Mouse (Mus musculus) neural tube, embryonic 11.5 days (tissue): ENCODE measurements around the gene Col5a1. TPM values are rescaled to one million over a fixed set of nuclear protein-coding genes. Genes with fewer than 3 reads are reported as not detected.
A peak's percentile ranks its signal among the peaks of the same experiment; 100 is the strongest.

Experiments used
- ATAC-seq: fragments of 200-750 bp; cut with Nextera tagmentation; 2 replicates; pipeline ENCODE4 v1.8.0; 2017; ENCODE audit warnings: moderate number of reproducible peaks, mild to moderate bottlenecking, moderate TSS enrichment, moderate library complexity; ENCODE audit not compliant: insufficient read depth, low FRiP score, low TSS enrichment
- DNase-seq: peaks from one replicate; pipeline ENCODE4 v3.0.0-alpha.2; 2015; ENCODE audit warnings: low spot score
- H3K27ac ChIP-seq: fragments of 300-500 bp; sonication (generic); 2 replicates; pipeline ENCODE4 v1.5.1; 2014; ENCODE audit warnings: low read depth, mild to moderate bottlenecking, low read length
- H3K27me3 ChIP-seq: fragments of 300-500 bp; sonication (generic); 2 replicates; pipeline ENCODE4 v1.6.1; 2014; ENCODE audit warnings: mild to moderate bottlenecking, low read length, mixed read lengths; ENCODE audit not compliant: control insufficient read depth, insufficient read depth
- H3K36me3 ChIP-seq: fragments of 300-500 bp; sonication (generic); 2 replicates; pipeline ENCODE4 v1.6.1; 2014; ENCODE audit warnings: mild to moderate bottlenecking, low read length, moderate library complexity, mixed read lengths; ENCODE audit not compliant: control insufficient read depth, insufficient read depth
- H3K4me1 ChIP-seq: fragments of 300-500 bp; sonication (generic); 2 replicates; pipeline ENCODE4 v1.6.1; 2014; ENCODE audit warnings: low read length, mixed read lengths; ENCODE audit not compliant: control insufficient read depth, insufficient read depth
- H3K4me2 ChIP-seq: fragments of 300-500 bp; sonication (generic); 2 replicates; pipeline ENCODE4 v1.6.1; 2014; ENCODE audit warnings: low read depth, mild to moderate bottlenecking, moderate library complexity
- H3K4me3 ChIP-seq: fragments of 300-500 bp; sonication (generic); 2 replicates; pipeline ENCODE4 v1.5.1; 2014; ENCODE audit warnings: low read depth, low read length
- H3K9ac ChIP-seq: fragments of 300-500 bp; sonication (generic); 2 replicates; pipeline ENCODE4 v1.6.1; 2014; ENCODE audit warnings: mild to moderate bottlenecking, low read length
- H3K9me3 ChIP-seq: fragments of 300-500 bp; sonication (generic); 2 replicates; pipeline ENCODE4 v1.6.1; 2016; ENCODE audit warnings: low read length; ENCODE audit not compliant: control insufficient read depth
- WGBS: fragments of 180-500 bp; shearing (Covaris S2); extraction: QIAGEN DNeasy Blood & Tissue Kit; methylation state at CpG from one replicate; pipeline ENCODE4 v1.1.7; 2014; 5-methylcytosine and 5-hydroxymethylcytosine counted together
- polyA plus RNA-seq: library from polyadenylated mRNA; unstranded; fragments of >200 nt; fragmentation: Nextera tagmentation; extraction: Ambion mirVana; gene quantifications from 2 replicates; pipeline ENCODE4 v1.2.1, GENCODE M21; 2014

Col5a1 gene
- polyA plus RNA-seq, 1 experiment from 2014 or later, result 28.1 TPM

- no peaks in the 10 kb centered on the region for H3K36me3 ChIP-seq
- H3K4me1 ChIP-seq, result peaks cover 3% of the 10 kb centered on the region; the same call in 1 of the 2 replicates
- H3K27ac ChIP-seq, result no peak overlapping the region
- no peak overlapping the region for H3K4me2 ChIP-seq
- H3K9ac ChIP-seq, result no peak overlapping the region
- no peaks in the 10 kb centered on the region for H3K9me3 ChIP-seq
- no peak overlapping the region for H3K4me3 ChIP-seq
- ATAC-seq (no peak), DNase-seq (no peak)
- 85% methylated on average over 6 of the region's 6 CpGs for WGBS
- H3K27me3 ChIP-seq, result no peaks in the 10 kb centered on the region
These were observed 73.0 kb downstream of the Col5a1 start for GRCm38 (mm10) chr2:27959275-27959674.

DNA sequence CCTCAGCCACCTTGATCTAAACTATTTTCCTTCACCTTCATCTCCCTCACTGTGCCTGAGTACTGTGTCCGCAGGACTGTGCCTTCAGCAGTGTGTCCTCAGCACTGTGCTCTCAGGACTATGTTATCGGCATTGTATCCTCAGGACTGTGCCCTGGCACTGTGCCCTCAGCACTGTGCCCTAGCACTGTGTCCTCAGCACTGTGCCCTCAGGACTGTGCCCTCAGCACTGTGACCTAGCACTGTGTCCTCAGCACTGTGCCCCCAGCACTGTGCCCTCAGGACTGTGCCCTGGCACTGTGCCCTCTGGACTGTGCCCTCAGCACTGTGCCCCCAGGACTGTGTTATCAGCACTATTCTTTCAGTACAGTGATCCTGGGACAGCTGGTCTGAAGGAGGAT, 75.0 kb downstream of the Col5a1 start:
- H3K27ac ChIP-seq, result no peak overlapping the region
- H3K4me1 ChIP-seq, result peaks cover 3% of the 10 kb centered on the region; the same call in 1 of the 2 replicates
- ATAC-seq (no peak), DNase-seq (no peak)
- no peaks in the 10 kb centered on the region for H3K27me3 ChIP-seq
- H3K4me3 ChIP-seq, result no peak overlapping the region
- no peak overlapping the region for H3K4me2 ChIP-seq
- WGBS, result 97% methylated on average over 2 of the region's 2 CpGs
- H3K9me3 ChIP-seq, result no peaks in the 10 kb centered on the region
- no peaks in the 10 kb centered on the region for H3K36me3 ChIP-seq
- H3K9ac ChIP-seq, result no peak overlapping the region

GRCm38 (mm10) chr2:27962406-27962805, 76.2 kb downstream of the Col5a1 start:
- WGBS, result 91% methylated on average over 3 of the region's 3 CpGs
- ATAC-seq (no peak), DNase-seq (no peak)
- H3K9ac ChIP-seq, result no peak overlapping the region
- H3K36me3 ChIP-seq, result no peaks in the 10 kb centered on the region
- no peak overlapping the region for H3K4me3 ChIP-seq
- no peaks in the 10 kb centered on the region for H3K9me3 ChIP-seq
- H3K27ac ChIP-seq, result no peak overlapping the region
- H3K4me2 ChIP-seq, result no peak overlapping the region
- H3K27me3 ChIP-seq, result no peaks in the 10 kb centered on the region
- no peaks in the 10 kb centered on the region for H3K4me1 ChIP-seq

DNA sequence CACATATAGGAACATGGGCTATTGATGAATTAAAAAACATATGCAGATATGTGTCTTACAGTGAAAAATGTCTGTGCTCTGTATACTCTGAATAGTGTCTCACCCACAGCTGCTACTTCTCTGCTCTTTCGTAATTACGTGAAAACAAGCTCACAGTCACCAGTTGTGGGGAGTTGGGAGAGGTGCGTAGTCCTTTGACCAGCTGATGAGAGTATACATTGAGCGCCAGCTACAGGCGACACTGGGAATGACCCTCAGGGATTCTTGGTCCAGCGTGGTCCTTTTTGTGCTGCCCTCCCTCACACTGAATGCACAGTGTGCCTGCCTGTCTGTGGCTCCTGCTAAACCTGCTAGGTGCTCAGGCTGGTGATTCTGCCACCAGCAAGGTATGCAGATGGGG, 82.9 kb downstream of the Col5a1 start:
- Histone ChIP-seq H3K36me3 (no peaks in the 10 kb centered on the region), H3K9me3 (no peaks in the 10 kb centered on the region), H3K4me2 (no peak overlapping the region), H3K27ac (no peak overlapping the region), H3K4me3 (no peak overlapping the region), H3K27me3 (no peaks in the 10 kb centered on the region), H3K4me1 (no peaks in the 10 kb centered on the region), H3K9ac (no peak overlapping the region)
- DNase-seq (peak; percentile 36), ATAC-seq (no peak)
- WGBS, result 19% methylated on average over 6 of the region's 6 CpGs

GRCm38 (mm10) chr2:27973840-27974239, 87.6 kb downstream of the Col5a1 start:
- H3K27me3 ChIP-seq, result no peaks in the 10 kb centered on the region

DNA sequence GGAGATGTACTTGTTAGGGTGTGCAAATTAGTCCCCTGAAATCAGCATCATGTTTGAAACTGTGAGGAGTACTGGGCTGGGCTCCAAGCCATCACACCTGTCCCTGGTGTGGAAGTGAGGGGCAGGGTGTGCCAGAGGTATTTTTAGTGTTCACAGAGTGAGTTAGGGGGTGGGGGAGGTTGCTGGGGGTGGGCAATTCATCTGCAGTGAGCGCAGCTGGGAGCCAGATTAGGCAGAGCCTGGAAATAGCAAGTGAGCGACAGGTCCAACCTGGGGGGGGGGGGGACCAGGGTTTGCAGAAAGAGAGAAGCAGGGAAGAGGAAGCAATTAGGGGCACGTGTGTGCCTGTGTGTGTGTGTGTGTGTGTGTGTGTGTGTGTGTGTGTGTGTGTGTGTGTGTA, 89.6 kb downstream of the Col5a1 start:
- no peaks in the 10 kb centered on the region for H3K36me3 ChIP-seq
- H3K4me1 ChIP-seq, result no peaks in the 10 kb centered on the region
- no peak for ATAC-seq
- no peak overlapping the region for H3K9ac ChIP-seq
- H3K9me3 ChIP-seq, result no peaks in the 10 kb centered on the region; the same call in 1 of the 2 replicates
- DNase-seq, result no peak
- no peak overlapping the region for H3K4me2 ChIP-seq
- WGBS, result 39% methylated on average over 2 of the region's 3 CpGs
- no peaks in the 10 kb centered on the region for H3K27me3 ChIP-seq
- no peak overlapping the region for H3K4me3 ChIP-seq
- H3K27ac ChIP-seq, result no peak overlapping the region

More at GRCm38 (mm10) chr2:27973840-27974239, 87.6 kb downstream of the Col5a1 start:
- no peaks in the 10 kb centered on the region for H3K4me1 ChIP-seq
- no peak overlapping the region for H3K9ac ChIP-seq
- DNase-seq, result peak; percentile 69
- no peaks in the 10 kb centered on the region for H3K36me3 ChIP-seq
- no peaks in the 10 kb centered on the region; the same call in 1 of the 2 replicates for H3K9me3 ChIP-seq
- H3K27ac ChIP-seq, result no peak overlapping the region
- no peak overlapping the region for H3K4me3 ChIP-seq
- H3K4me2 ChIP-seq, result no peak overlapping the region
- no peak for ATAC-seq
- 53% methylated on average over 3 of the region's 3 CpGs for WGBS

DNA sequence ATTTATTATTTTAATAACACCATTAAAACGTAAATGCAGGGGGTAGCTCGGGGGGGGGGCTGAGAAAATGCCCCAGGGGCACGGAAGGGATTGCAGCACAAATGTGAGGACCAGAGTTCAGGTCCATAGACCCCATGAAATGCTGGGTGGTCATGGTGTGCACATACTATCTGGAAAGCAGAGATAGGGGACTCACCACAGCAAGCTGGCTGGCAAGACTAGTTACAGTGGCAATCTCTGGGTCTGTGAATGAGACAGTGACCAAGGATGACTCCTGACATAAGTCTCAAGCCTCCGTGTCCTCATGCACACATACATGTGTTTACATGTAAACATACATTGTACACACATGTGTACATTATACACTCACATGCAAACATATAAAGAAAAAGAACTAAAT, 90.3 kb downstream of the Col5a1 start:
- Histone ChIP-seq H3K9me3 (no peaks in the 10 kb centered on the region; the same call in 1 of the 2 replicates), H3K27ac (no peak overlapping the region), H3K36me3 (no peaks in the 10 kb centered on the region), H3K4me2 (no peak overlapping the region), H3K9ac (no peak overlapping the region), H3K4me1 (no peaks in the 10 kb centered on the region), H3K4me3 (no peak overlapping the region), H3K27me3 (no peaks in the 10 kb centered on the region)
- WGBS, result 75% methylated on average over 4 of the region's 4 CpGs
- ATAC-seq (no peak), DNase-seq (no peak)

- Histone ChIP-seq H3K4me3 (no peak overlapping the region), H3K4me1 (no peaks in the 10 kb centered on the region), H3K4me2 (no peak overlapping the region), H3K9me3 (no peaks in the 10 kb centered on the region; the same call in 1 of the 2 replicates), H3K27ac (no peak overlapping the region), H3K36me3 (no peaks in the 10 kb centered on the region), H3K9ac (no peak overlapping the region), H3K27me3 (no peaks in the 10 kb centered on the region)
- DNase-seq (no peak), ATAC-seq (no peak)
- 96% methylated on average over 2 of the region's 2 CpGs for WGBS
These were observed 94.8 kb downstream of the Col5a1 start for GRCm38 (mm10) chr2:27981066-27981465.

GRCm38 (mm10) chr2:27981621-27982535, 95.7 kb downstream of the Col5a1 start:
- WGBS, result 88% methylated on average over 14 of the region's 14 CpGs
- H3K27ac ChIP-seq, result no peak overlapping the region
- no peaks in the 10 kb centered on the region for H3K4me1 ChIP-seq
- H3K9ac ChIP-seq, result no peak overlapping the region
- no peak for ATAC-seq
- no peak for DNase-seq
- H3K27me3 ChIP-seq, result no peaks in the 10 kb centered on the region
- H3K9me3 ChIP-seq, result no peaks in the 10 kb centered on the region; the same call in 1 of the 2 replicates
- no peaks in the 10 kb centered on the region; the same call in 1 of the 2 replicates for H3K36me3 ChIP-seq
- no peak overlapping the region for H3K4me2 ChIP-seq
- H3K4me3 ChIP-seq, result no peak overlapping the region
